Comparison of ENCODE assay signal across 14 mouse cellular contexts in the genomic region with DNA sequence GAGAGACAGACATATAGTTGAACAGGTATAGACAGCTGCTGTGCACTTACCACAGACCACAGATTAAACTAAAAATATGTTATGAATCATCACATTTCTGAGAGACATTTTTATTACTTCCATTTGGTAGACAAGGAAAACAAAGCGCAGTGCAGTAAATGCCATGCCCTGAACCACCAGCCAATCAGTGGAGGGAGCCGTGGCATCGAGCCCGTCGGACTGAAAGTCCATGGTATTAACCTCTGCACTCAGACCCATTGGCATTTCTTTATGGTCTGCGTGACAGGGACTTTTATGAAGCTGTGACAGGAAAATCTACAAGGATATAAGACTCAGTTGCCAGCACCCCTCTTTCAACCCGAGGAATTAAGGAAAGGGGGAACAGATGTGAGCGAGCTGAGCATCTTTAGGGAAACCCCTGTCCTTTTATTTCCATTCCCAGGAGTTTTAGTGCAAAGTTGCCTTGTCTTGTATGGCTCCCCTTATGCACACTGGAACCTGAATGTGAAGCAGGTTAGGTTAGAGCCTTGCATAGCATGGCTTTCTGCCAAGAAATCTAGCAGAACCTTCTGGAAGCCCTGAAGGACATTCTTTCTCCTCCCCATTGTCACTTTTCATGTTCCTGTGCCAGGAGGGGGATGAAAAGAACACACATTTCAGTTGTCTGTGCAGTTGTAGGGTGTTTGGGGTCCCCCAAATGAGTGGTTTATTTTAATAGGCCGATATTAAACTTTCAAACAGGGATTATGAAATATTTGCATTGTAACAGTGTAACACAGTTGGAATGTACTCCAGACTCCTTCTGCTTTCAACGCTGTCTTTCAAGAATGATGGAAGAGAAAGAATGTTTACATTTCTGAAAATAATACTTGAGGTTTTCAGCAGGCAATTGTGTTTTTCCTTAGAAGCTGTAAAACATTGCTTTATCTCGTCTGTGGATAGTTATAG.
DNase-seq lines count a peak whose midpoint lies in the region; ATAC-seq and TF ChIP-seq lines count a peak whose summit lies in the region.
"Had no signal": no experiment of that assay in that cellular context is flagged by ENCODE, and none has a peak within 500 bp of the region (broad histone marks: within the 10 kb centered on the region; RNA-seq: fewer than 3 reads in every experiment).

No protein-coding gene starts in this region.

- no peak overlapping the region for H3K4me3 ChIP-seq in embryonic facial prominence, embryonic 12.5 days
- H3K4me3 ChIP-seq in embryonic facial prominence, embryonic 10.5 days = no peak overlapping the region
- no peak overlapping the region for H3K4me3 ChIP-seq in limb, embryonic 14.5 days (replicated peaks; ENCODE audit: low read length)
- H3K4me3 ChIP-seq in left cerebral cortex, adult 2 months = no peak overlapping the region
- H3K4me3 ChIP-seq: stomach, embryonic 15.5 days had no signal

- no peak overlapping the region for H3K9ac ChIP-seq in embryonic facial prominence, embryonic 12.5 days
- H3K9ac ChIP-seq in limb, embryonic 14.5 days (ENCODE audit: low read depth, low read length, severe bottlenecking) = no peak overlapping the region
- H3K9ac ChIP-seq: liver, embryonic 14.5 days; stomach, embryonic 15.5 days had no signal

- H3K36me3 ChIP-seq in embryonic facial prominence, embryonic 12.5 days = no peaks in the 10 kb centered on the region
- H3K36me3 ChIP-seq in embryonic facial prominence, embryonic 10.5 days (replicated peaks) = peaks cover 9% of the 10 kb centered on the region; the same call in 1 of the 2 replicates
- no peaks in the 10 kb centered on the region for H3K36me3 ChIP-seq in limb, embryonic 14.5 days (ENCODE audit: control insufficient read depth, insufficient read depth, low read length)
- H3K36me3 ChIP-seq: stomach, embryonic 15.5 days had no signal

- WGBS in embryonic facial prominence, embryonic 12.5 days = 56% methylated on average over 11 of the region's 11 CpGs
- WGBS in embryonic facial prominence, embryonic 10.5 days = 84% methylated on average over 11 of the region's 11 CpGs
- WGBS in limb, embryonic 14.5 days = 41% methylated on average over 11 of the region's 11 CpGs

- no peak overlapping the region for H3K4me2 ChIP-seq in embryonic facial prominence, embryonic 12.5 days (replicated peaks)
- H3K4me2 ChIP-seq in limb, embryonic 14.5 days (replicated peaks; ENCODE audit: low read depth, low read length, severe bottlenecking) = no peak overlapping the region
- H3K4me2 ChIP-seq: stomach, embryonic 15.5 days had no signal

- no peaks in the 10 kb centered on the region for H3K9me3 ChIP-seq in embryonic facial prominence, embryonic 12.5 days
- H3K9me3 ChIP-seq in embryonic facial prominence, embryonic 10.5 days = no peaks in the 10 kb centered on the region
- H3K9me3 ChIP-seq in limb, embryonic 14.5 days (ENCODE audit: control insufficient read depth, low read length) = no peaks in the 10 kb centered on the region
- H3K9me3 ChIP-seq: stomach, embryonic 15.5 days had no signal

- DNase-seq in embryonic facial prominence, embryonic 10.5 days (ENCODE audit: low spot score) = no peak
- DNase-seq in urinary bladder, postnatal 14 days (ENCODE audit: low spot score) = peak; percentile 52
- DNase-seq in urinary bladder, postnatal 10 days (ENCODE audit: low spot score) = no peak
- DNase-seq in limb, embryonic 14.5 days (ENCODE audit: low spot score) = peak; percentile 79
- peak; percentile 11 to 27 for DNase-seq in urinary bladder, postnatal 36 days (ENCODE audit: low spot score in 2 of 2)
- DNase-seq in layer of hippocampus, adult 9-10 months (ENCODE audit: low spot score) = no peak
- no peak for DNase-seq in left cerebral cortex, adult 2 months (ENCODE audit: extremely low spot score in 1 of 2, low spot score in 2 of 2)
- DNase-seq: gastrocnemius, postnatal 10 days; heart, postnatal 10 days; kidney, postnatal 36 days had no signal

- intact Hi-C loops in left cerebral cortex, adult 2 months (cut with DNase I) = no loop called here

- no peak for TF ChIP-seq CTCF in left cerebral cortex, adult 2 months (IDR thresholded peaks at IDR 0.05)

- 0 out of 2 replicates have a peak, but pooled peaks cover 4% of the 10 kb centered on the region for H3K27me3 ChIP-seq in embryonic facial prominence, embryonic 12.5 days
- H3K27me3 ChIP-seq in embryonic facial prominence, embryonic 10.5 days (replicated peaks; ENCODE audit: low read depth, poor library complexity, severe bottlenecking) = no peaks in the 10 kb centered on the region
- no peaks in the 10 kb centered on the region for H3K27me3 ChIP-seq in limb, embryonic 14.5 days (ENCODE audit: control insufficient read depth, insufficient read depth, low read length)
- H3K27me3 ChIP-seq: CH12.LX; stomach, embryonic 15.5 days had no signal

- H3K27ac ChIP-seq in embryonic facial prominence, embryonic 12.5 days = 0 out of 2 replicates have a peak overlapping the region, but pooled peaks have one; percentile 36
- no peak overlapping the region for H3K27ac ChIP-seq in embryonic facial prominence, embryonic 10.5 days (replicated peaks)
- no peak overlapping the region for H3K27ac ChIP-seq in limb, embryonic 14.5 days (replicated peaks; ENCODE audit: low read depth, low read length)
- no peak overlapping the region for H3K27ac ChIP-seq in left cerebral cortex, adult 2 months
- H3K27ac ChIP-seq: liver, embryonic 14.5 days; stomach, embryonic 15.5 days had no signal

- TF ChIP-seq POLR2A in limb, embryonic 14.5 days (IDR thresholded peaks at IDR 0.05; ENCODE audit: borderline replicate concordance, extremely low read depth, insufficient read depth, insufficient read length) = no peak

- ATAC-seq in embryonic facial prominence, embryonic 12.5 days (ENCODE audit: insufficient number of reproducible peaks, insufficient read depth, low FRiP score, low TSS enrichment) = no peak
- ATAC-seq in limb, embryonic 14.5 days (ENCODE audit: low FRiP score, low read depth) = no peak

- peaks cover 23% of the 10 kb centered on the region for H3K4me1 ChIP-seq in embryonic facial prominence, embryonic 12.5 days
- H3K4me1 ChIP-seq in embryonic facial prominence, embryonic 10.5 days = peaks cover 16% of the 10 kb centered on the region
- H3K4me1 ChIP-seq in limb, embryonic 14.5 days (ENCODE audit: control insufficient read depth, insufficient read depth, low read length) = peaks cover 16% of the 10 kb centered on the region

Comparison
In these comparisons a context has a peak if more than half of its experiments do, and no peak if none do; other contexts are left out.
1. DNase-seq: peak in urinary bladder, postnatal 14 days (single experiment), limb, embryonic 14.5 days (single experiment) and urinary bladder, postnatal 36 days (2 of 2); none in embryonic facial prominence, embryonic 10.5 days (single experiment), urinary bladder, postnatal 10 days (single experiment), layer of hippocampus, adult 9-10 months (single experiment) and left cerebral cortex, adult 2 months (0 of 2).